Mouse (Mus musculus): ENCODE results near the gene Gm20708. TPM values are rescaled to one million over a fixed set of nuclear protein-coding genes. Genes with fewer than 3 reads are reported as not detected.
"Not testable (repeated sequence)": the region's sequence is repeated elsewhere in the genome, so short reads cannot be mapped to it uniquely, and the experiment has no call there.

Gm20708 gene
- total RNA-seq, 4 experiments from 2014 or later: 0.63 to 1.3 (median 1.2) TPM; not detected in 1

DNA sequence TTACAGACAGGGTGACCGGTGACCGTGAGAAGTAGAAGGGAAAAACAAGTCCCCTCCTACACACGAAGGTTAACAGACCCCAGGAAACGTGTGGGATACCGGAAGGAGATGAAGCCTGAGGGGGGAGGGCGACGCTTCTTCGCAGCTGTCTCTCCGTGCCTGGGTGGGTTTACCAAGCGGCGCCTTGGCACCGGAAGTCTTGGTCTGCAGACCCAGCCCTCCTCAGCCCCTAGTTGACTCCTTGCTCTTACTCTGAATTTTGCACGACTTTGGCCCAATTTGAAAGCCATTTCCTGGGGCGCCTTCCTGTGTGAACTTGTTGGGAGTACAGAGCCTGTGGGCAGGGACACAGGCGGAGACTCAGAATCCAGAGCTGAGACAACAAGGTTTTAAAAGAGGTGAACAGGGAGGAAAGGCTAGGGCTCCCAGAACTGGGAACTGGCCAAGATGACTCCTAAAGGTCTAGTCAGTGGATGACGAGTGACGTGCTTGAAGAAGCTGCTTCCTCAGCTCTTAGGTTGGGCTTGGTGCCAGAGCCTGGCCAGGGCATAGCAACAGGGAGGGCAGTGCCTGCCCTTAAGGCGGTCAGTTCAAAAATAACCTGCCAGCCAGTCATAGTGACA lies 28.2 kb upstream of the Gm20708 start:
- DNase-seq (ENCODE audit: low spot score): peak; percentile 77

DNA sequence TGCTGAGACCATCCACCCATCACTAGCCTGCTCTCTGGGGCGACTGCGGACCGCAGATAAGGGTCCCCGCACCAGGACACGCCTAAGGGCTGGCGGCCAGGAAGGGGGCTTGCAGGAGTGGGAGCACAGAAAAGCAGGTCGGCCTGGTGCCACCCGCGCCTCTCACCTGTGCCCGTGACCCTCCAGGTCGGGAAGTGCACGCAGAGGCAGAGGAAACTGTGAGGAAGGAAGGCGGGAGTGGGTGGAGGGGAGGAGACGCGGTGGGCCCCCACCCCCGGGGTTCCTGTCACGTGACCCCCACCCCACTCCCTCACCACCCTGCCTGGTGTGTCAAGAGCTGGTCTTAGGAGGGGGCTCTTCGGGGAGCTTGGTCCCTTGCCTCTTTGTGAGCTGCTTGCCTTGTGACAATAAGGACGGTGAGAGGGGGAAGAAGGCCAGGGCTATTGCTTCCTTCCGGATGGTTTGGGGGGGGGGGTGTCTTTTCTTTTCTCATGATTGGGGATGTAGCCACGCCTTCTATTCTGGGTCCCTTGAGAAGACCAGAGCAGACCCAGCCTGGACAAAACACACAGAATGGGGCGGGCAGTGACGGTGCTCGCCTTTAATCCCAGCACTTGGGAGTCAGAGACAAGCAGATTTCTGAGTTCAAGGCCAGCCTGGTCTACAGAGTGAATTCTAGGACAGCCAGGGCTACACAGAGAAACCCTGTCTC lies 27.3 kb upstream of the Gm20708 start, which contains the start of the genes Tmc8 and Tmc6:
TSS of gene Tmc8 (plus strand) at position 84 of the 712 bp plus-strand sequence.
TSS of gene Tmc6 (minus strand) at position 206 of the 712 bp plus-strand sequence.
- DNase-seq (ENCODE audit: low spot score): peak; percentile 71

DNA sequence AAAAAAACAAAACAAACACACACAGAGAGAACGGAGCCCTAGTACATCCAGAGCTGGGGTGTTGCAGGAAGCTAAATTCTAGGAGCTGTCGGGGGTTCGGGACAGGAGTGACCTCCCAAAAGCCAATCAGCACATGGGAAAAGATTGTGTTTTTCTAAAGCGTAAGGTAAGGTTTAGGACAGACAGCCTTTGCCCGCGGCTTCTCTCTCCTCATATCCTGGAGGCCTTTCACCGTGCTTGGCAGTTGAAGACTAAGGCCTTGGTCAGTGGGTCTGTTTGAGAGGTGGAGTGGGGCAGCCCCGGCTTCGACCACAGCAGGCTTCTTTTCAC lies 26.8 kb upstream of the Gm20708 start:
- DNase-seq (ENCODE audit: low spot score): no peak

DNA sequence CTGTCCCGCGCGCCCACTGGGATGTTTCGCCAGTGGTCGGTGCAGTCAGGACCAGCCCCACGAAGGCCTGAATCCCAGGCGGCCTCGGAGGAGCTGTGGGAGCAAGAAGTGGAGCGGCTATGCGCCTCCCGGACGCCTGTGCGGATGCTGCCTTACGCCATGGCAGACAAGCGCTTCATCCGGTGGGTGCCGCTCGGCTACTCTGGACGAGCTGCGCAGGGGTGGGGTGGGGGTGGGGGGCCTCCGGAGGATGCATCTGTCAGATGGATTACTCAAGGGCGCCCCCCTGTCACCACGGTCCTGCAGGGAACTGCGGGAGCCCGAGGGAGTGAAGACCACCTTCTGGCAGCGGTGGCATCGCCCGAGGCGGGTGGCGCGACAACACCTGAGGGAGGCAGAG lies 26.4 kb upstream of the Gm20708 start:
- DNase-seq (ENCODE audit: low spot score): peak; percentile 59

DNA sequence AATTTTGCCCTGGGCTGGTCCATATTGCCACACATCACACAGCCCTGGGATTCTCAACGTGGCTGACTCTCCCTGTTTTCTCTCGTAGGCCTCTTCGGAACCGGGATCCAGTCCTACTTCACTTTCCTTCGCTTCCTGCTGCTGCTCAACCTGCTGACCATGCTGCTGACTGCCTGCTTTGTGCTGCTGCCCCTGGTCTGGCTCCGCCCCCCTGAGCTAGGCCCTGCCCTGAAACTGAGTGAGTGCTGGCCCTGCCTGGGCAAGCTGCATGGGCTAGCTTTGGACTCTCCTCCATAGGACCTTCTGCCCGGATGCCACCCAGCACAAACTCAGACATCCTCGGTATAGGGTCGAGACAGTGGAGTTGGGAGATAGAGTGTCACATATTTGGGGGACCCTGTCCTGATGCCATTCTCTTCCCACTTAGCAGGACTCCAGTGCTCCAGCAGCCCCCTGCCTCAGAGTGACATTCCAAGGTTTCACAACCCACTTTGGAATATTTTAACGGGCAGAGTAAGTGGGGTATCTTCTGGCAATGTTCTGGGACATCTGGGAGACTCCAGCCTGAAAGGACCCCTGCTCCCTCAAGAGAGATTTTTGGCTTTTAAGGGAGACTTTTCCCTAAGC lies 25.7 kb upstream of the Gm20708 start:
- no peak for DNase-seq (ENCODE audit: low spot score)

DNA sequence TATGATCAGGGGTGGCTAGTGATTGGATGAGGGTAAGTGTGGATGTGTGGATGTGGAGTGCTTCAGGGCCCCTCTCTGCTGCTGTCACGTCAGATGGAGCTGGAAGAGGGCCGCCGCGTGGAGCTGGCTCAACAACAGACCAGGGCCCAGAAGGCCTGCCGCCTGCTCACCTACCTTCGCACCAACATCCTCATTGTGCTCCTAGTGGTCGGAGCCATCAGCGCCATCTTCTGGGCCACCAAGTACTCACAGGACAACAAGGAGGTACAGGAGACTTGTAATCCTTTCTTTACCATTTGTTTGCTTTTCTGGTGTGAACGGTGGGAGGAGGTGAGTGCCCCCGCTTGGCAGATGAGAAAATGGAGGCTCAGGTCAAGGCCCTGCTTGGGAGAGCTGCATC lies 23.2 kb upstream of the Gm20708 start:
- no peak for DNase-seq (ENCODE audit: low spot score)

DNA sequence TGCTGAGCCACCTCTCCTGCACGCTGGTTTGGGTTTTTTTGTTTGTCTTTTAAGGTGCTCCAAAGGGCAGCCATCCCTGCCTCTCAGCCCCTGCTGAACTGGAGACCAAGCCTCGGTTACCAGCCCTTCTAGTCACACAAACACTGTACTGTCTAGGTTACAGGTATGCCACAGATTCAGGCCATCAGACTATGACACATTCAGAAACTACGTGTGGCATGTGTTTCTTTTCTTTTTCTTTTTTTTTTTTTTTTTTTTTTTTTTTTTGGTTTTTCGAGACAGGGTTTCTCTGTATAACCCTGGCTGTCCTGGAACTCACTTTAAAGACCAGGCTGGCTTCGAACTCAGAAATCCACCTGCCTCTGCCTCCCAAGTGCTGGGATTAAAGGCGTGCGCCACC lies 21.0 kb upstream of the Gm20708 start:
- DNase-seq (ENCODE audit: low spot score): not testable (repeated sequence)

DNA sequence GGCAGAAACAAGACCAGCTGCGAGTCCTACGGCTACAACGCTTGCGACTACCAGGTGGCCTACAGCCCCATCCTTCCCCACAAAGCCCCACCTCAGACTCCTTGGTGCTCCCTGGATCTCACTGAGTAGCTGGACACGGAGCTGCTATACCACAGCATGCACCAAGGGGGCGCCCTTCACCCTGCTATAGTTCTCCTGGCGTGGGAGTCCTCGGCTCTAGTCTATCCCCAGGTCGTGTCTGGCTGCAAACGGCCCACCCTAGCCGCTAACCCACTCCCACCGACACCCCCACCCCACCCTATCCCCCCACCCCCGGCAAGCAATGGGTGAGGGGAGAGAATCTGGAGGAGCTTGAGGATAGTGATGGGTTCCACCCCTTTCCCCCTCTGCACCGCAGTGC lies 19.2 kb upstream of the Gm20708 start:
- DNase-seq (ENCODE audit: low spot score): peak; percentile 62

DNA sequence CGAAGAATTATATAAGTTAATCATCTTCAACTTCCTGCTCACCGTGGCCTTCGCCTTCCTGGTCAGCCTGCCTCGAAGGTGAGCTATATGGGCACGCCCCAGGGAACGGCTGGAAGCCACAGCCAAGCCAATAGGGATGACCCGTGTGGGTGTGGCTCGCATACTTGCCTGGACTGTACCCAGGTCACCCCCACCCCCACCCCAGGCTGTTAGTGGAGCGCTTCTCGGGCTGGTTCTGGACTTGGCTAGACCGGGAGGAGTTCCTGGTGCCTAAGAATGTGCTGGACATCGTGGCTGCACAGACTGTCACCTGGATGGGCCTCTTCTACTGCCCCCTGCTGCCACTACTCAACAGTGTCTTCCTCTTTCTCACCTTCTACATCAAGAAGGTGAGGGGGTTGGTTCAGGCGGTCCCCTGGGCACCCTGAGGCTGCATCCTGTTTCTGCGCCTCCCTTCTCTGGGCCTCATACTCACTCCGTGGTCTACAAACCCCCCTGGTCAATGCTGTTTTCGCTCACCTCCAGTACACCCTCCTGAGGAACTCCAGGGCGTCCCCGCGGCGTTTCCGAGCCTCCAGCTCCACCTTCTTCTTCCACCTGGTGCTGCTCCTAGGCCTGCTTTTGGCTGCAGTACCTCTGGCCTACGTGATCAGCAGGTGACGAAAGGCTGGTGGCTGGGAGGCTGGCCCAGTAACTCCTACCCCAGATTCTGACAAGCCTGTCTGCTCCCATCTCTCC lies 18.6 kb upstream of the Gm20708 start:
- DNase-seq (ENCODE audit: low spot score): no peak

DNA sequence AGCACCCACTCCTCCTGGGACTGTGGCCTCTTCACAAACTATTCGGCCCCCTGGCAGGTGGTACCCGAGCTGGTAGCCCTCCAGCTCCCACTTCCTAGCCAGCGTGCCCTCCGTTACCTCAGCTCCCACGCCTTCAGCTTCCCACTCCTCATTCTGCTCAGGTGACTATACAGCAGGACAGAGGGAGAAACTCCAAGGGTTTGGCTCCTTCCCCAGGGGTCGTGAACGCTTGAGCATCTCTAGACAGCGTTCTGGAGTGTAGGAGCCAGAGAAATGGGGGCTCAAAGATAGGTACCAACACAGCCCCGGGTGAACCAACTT lies 18.1 kb upstream of the Gm20708 start:
- no peak for DNase-seq (ENCODE audit: low spot score)

DNA sequence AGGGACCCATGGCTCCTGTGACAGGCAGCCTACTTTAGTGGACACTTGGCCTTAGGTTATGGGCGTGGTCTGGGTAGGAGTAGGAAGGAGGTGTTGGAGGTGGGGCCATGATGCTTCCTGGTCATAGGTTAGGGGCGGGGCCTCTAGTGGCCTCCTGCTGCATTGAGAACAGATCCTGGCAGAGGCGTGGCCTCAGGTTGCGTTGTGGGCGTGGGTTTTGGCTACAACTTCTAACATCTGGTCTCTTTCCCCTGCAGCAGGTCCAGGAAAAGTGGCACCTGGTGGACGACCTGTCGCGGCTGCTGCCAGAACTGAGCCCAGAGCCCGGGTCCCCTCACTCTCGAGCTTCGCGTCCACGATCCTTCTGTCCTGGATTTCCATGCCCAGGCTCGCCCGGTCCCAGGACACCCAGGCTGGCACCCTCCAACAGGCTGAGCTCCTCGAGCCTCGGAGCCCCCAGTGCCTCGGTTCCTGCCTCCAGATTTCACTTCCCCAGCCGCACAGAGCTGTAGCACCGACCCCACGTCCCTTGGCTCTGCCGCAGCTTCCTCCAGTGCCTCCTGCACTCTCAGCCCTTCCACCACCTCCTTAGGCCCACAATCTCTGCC lies 17.1 kb upstream of the Gm20708 start:
- no peak for DNase-seq (ENCODE audit: low spot score)

DNA sequence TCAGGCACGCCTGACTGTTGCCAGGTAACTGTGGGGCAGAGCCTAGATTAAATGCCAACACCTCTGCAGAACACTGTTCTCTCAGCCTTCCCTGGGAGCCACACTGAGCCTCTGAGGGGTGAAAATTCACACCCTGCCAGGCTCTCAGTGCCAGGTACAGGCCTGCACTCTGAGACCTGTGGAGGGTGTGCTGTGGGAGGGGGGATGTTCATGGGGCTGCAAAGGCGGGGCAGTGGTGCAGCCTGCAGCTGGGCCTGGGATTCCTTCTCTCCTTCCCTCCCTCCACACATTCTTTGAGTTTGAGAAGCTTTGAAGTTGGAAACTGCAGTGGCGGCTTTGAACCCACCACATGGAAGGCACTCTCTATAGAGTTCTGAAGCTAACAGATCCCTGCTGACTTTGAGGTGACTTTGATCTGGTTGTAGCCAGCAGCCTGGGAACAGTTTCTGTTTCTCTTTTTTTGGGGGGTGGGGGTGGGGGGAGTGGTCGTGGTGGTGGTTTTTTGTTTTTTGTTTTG lies 15.4 kb upstream of the Gm20708 start:
- no peak for DNase-seq (ENCODE audit: low spot score)

DNA sequence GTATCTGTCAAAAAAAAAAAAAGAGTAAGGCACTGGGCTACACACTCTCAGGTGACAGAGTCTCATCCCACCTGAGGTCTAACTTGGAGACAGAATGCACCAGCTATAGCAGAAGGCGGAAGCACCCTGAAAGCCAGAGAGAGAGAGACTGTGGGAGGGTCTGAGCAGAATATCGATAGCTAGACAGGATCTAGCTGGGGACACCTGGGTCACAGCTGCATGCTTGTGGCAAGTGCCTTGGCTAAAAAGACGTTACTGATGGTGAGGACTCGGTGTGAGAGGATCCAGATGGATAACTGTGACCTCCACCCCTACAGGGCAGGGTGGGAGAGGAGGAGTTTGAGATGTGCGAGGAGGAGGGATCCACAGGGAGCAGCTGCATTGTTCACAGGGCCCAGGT lies 12.5 kb upstream of the Gm20708 start:
- DNase-seq (ENCODE audit: low spot score): no peak

DNA sequence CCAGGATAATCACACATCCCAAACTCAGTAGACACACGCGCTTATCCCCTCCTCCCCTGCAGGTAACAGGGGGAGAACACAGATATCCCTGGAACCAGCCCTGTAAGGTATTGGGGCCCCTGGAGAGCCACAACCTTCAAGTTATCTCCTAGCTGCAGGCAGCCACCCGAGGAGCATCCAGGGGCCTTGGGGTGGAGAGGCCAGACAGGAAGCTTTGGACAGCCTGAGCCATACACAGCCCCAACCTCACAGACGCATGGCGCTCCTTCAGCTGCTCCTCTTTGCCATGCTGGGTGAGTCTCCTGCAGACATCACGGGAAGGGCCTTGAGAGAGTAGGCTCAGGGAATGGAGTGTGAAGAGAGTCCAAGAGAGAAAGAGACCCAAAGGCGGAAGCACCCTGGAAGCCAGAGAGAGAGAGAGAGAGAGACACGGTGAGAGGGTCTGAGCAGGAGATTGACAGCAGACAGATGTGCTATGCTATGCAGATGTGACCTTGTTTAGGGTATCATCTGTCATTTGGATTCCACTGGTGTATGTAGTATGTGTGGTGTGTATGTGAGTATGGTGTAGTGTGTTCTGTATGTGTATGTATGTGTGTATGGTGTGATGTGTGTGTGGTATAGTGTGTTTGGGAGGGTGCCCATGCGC lies 11.8 kb upstream of the Gm20708 start, which contains the start of gene 6030468B19Rik:
TSS of gene 6030468B19Rik (plus strand) at position 150 of the 649 bp plus-strand sequence.
- no peak for DNase-seq (ENCODE audit: low spot score)

DNA sequence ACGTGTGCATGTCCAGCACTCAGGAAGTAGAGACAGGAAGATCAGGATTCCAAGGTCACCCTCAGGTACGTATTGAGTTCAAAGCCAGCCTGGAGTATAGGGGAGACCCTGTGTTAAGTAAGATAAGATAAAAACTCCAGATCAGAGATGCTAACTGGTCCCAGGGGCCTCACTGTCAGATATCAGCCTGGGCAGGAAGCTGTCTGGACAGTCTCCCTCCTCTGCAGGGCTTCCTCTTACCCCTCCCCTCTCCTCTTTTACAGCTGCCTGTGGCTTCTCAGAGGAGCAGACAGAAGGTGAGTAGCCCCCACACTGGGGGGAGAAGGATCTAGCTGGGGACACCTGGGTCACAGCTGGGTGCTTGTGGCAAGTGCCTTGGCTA lies 11.3 kb upstream of the Gm20708 start:
- DNase-seq (ENCODE audit: low spot score): no peak

DNA sequence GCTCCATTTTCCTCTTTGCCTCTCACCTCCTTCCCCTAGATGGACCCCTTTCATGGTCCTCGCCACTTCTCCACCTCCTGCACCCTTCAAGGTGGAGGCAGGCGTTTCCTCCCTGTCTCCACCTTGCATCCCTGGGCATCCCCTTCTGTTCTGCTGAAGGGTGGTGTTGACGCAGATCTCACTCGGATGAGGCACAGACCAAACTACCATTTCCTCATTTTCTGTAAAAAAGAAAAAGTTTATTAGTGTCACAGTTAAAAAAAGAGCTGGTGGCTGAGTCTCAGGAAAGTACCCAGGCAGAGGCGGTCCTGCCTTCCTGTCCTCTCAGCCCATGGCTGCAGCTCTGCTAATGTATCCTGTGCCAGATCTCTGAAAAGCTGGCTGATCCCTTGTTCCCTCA lies 10.3 kb upstream of the Gm20708 start:
- DNase-seq (ENCODE audit: low spot score): no peak

DNA sequence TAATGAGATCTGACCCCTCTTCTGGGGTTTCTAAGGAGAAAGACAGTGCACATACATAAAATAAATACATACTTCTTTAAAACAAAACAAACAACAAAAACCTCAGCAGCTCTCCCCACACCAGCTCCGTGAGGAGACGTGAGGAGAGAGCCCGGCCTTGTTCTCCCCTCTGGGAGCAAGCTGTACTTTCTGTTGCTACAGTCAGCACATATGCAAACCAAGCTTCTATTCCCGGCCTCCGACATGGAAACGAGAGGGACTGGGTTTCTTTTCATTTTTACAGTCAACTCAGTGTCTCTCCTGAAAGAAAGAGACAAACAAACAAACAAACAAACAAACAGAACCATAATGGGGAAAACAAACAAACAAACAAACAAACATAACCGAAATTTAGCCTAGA lies 9.4 kb upstream of the Gm20708 start:
- DNase-seq (ENCODE audit: low spot score): no peak

DNA sequence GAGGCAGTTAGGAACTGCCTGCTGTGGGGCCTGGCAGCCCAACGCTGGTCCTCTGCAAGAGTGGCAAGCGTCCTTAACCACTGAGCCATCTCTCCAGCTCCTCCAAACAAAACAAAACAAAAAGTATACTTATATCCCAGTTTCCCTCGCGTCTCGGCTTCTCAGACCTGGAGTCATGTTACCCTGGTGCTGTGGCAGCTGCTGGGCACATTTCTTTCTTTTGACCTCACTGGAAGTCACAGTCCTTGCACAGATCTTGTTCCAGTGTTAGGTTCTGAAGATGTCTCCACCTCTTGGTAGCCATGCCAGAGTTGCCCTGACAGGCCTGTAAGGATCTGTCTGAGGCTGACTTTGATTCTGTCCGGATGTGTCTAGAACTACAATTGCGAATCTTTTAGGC lies 7.8 kb upstream of the Gm20708 start:
- DNase-seq (ENCODE audit: low spot score): no peak

DNA sequence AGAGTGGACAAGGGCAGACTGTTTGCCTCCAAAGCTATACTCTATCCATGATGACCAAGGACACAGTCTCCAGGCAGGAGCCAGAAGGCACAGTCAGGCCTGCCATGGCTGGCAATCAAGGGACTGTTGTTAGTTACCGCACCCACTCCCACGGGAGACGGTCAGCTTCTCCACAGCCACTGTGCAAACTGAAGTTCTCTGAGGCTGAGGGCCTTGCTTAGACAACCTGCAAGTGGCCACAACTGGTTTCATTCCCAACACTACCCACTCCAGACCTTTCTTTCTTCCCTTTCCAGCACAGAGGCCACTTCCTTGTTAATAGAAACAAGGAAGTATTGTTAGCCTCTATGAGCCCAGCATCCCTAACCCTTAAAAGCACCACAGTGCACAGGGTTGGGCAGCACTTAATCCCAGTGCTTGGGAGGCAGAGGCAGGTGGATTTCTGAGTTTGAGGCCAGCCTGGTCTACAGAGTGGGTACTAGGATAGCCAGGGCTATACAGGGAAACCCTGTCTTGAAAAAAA lies 6.2 kb upstream of the Gm20708 start:
- no peak for DNase-seq (ENCODE audit: low spot score)

DNA sequence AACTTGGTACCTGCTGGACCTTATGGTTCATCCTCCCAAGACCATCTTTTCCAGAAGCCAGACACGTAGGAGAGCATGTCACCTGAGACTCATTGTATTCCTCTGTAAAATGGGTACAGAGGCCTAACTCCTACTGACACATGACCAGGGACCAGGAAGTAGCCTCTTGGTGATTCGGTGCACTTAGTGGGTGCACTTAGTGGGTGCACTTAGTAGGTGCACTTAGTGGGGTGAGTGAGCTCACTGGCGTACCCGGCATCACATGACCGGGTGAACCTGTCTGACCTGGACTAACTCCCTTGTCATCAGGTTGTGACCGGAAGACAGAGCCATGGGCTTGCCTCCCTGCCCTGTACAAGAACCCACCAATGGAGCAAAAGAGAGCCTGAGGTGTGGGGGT lies 2.7 kb upstream of the Gm20708 start:
- no peak for DNase-seq (ENCODE audit: low spot score)

DNA sequence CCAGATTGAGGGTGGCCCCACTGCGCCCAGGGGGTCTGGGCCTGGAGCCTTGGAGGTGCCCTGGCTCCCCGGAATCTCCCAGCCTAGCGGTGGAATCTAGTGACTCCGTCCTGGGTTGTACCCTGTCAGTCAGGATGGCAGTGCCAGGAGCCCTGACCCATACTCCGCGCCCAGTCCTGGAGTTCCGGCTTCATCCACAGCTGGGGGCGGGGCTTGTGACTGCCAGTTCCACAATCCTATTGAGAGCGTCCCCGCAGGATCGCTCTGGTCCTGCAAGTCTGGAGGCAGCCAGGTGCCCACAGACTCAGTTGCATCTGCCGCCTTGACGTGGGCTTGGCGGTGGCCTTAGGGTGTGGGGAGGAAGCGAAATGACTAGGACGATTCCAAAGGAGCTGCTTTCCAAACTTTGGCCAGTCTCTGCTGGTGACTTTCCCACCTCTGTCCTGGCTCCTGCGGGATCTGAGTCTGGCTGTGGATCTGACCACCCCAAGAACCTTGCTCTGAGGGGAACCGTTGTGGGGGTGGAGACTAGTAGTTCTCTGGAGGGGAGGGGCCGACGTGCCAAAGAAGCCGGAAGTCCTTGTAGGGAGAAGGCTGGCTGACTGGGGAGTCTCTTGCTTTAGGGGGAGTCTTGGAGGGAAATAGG lies 1.1 kb downstream of the Gm20708 start:
- peak; percentile 86 for DNase-seq (ENCODE audit: low spot score)
